Mouse (Mus musculus): Measurements from ENCODE around the gene Olfml1. TPM values are rescaled to one million over a fixed set of nuclear protein-coding genes. Genes with fewer than 3 reads are reported as not detected.

Olfml1 gene
- total RNA-seq, 2 experiments from 2014 or later: 8.8 to 9.5 TPM

DNA sequence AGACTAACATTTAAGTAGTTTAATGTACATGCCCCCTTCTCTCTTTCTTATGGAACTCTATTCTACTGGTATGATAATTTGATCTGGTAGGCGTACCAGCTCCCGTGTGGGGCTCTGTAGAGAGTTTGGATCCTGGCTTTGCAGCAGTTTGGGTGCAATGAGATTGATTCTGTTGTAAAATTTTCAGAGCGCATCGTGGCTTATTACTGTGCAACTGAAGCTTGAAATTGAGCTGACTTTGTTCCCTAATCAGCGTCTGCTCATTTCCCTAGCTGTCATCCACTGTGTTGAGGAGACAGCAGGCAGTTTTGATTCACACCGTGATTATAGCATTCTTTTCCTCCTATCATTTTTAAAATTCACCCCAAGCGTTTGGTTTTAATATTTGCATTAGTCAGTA, 70.2 kb downstream of the Olfml1 start:
- DNase-seq (ENCODE audit: low spot score in 2 of 2): no peak
- intact Hi-C loops (cut with DNase I): no loop called here

DNA sequence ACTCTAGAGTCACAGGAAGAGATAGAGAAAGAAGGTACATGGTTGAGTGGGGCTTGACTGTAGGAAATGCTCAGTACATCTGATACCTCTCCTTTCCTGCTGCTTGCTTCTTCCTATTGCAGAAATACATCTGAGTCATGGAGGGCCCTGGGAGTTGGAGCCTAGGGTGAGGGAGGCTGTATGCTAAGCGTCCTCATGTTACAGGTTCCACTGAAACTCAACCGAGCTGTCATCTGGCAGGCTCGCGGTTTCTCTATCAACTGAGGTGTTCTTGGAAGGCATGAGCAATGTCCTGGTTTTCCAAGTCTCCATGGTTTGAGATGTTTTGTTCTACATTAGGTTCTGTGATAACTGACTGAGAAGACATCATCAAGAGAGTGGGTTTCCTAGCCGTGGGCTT, 70.8 kb downstream of the Olfml1 start:
- intact Hi-C loops (cut with DNase I): no loop called here
- DNase-seq (ENCODE audit: low spot score in 2 of 2): no peak

Other genes with a start within 250 kb of the Olfml1 start
- 10 to 100 TPM in 1 of 2 experiments, 1 to 10 TPM in 1; 9.1 to 10.4 TPM for gene Syt9, start 196.7 kb upstream of the Olfml1 start, total RNA-seq (2021)
- 1 to 10 TPM; 5.0 to 6.5 TPM for gene Ppfibp2, start 27.8 kb downstream of the Olfml1 start, total RNA-seq (2021)
- not detected for gene 5330417H12Rik, start 57.7 kb downstream of the Olfml1 start, total RNA-seq (2021)
- not detected for gene Cyb5r2, start 190.6 kb downstream of the Olfml1 start, total RNA-seq (2021)
- gene Ovch2, start 233.8 kb downstream of the Olfml1 start, total RNA-seq (2021): not detected
- not detected for gene Olfr467, start 244.8 kb downstream of the Olfml1 start, total RNA-seq (2021)